Mouse (Mus musculus) hindbrain, embryonic 12.5 days (tissue): ENCODE data around the gene Prpf3. TPM values are rescaled to one million over a fixed set of nuclear protein-coding genes. Genes with fewer than 3 reads are reported as not detected.
A peak's percentile ranks its signal among the peaks of the same experiment; 100 is the strongest.
"Not testable (repeated sequence)": the region's sequence is repeated elsewhere in the genome, so short reads cannot be mapped to it uniquely, and the experiment has no call there.

Experiments
- ATAC-seq: fragments of 200-750 bp; cut with Nextera tagmentation; 2 replicates; pipeline ENCODE4 v1.8.0; 2017; ENCODE audit warnings: moderate TSS enrichment; ENCODE audit not compliant: low FRiP score
- H3K27ac ChIP-seq: fragments of 300-500 bp; sonication (generic); 2 replicates; pipeline ENCODE4 v1.5.1; 2016; ENCODE audit warnings: mild to moderate bottlenecking
- H3K27me3 ChIP-seq: fragments of 300-500 bp; sonication (generic); 2 replicates; pipeline ENCODE4 v1.6.1; 2016; ENCODE audit warnings: mild to moderate bottlenecking
- H3K36me3 ChIP-seq: fragments of 300-500 bp; sonication (generic); 2 replicates; pipeline ENCODE4 v1.6.1; 2016; ENCODE audit warnings: mild to moderate bottlenecking
- H3K4me1 ChIP-seq: fragments of 300-500 bp; sonication (generic); 2 replicates; pipeline ENCODE4 v1.6.1; 2016
- H3K4me2 ChIP-seq: fragments of 300-500 bp; sonication (generic); replicated peaks from 2 replicates; pipeline ENCODE4 v1.6.1; 2016; ENCODE audit warnings: mild to moderate bottlenecking
- H3K4me3 ChIP-seq: fragments of 300-500 bp; sonication (generic); 2 replicates; pipeline ENCODE4 v1.5.1; 2016; ENCODE audit warnings: mild to moderate bottlenecking
- H3K9ac ChIP-seq: fragments of 300-500 bp; sonication (generic); 2 replicates; pipeline ENCODE4 v1.6.1; 2016; ENCODE audit warnings: mild to moderate bottlenecking, moderate library complexity
- H3K9me3 ChIP-seq: fragments of 300-500 bp; sonication (generic); replicated peaks from 2 replicates; pipeline ENCODE4 v1.6.1; 2016; ENCODE audit warnings: mild to moderate bottlenecking
- WGBS: fragments of 180-500 bp; shearing (Covaris S2); methylation state at CpG from one replicate; pipeline ENCODE4 v1.1.7; 2016; 5-methylcytosine and 5-hydroxymethylcytosine counted together
- polyA plus RNA-seq: library from polyadenylated mRNA; unstranded; fragments of >200 nt; fragmentation: Nextera tagmentation; extraction: Ambion mirVana; gene quantifications from 2 replicates; pipeline ENCODE4 v1.2.1, GENCODE M21; 2016

Prpf3 gene
- 52.5 and 56.9 TPM in 2 replicates for polyA plus RNA-seq

DNA sequence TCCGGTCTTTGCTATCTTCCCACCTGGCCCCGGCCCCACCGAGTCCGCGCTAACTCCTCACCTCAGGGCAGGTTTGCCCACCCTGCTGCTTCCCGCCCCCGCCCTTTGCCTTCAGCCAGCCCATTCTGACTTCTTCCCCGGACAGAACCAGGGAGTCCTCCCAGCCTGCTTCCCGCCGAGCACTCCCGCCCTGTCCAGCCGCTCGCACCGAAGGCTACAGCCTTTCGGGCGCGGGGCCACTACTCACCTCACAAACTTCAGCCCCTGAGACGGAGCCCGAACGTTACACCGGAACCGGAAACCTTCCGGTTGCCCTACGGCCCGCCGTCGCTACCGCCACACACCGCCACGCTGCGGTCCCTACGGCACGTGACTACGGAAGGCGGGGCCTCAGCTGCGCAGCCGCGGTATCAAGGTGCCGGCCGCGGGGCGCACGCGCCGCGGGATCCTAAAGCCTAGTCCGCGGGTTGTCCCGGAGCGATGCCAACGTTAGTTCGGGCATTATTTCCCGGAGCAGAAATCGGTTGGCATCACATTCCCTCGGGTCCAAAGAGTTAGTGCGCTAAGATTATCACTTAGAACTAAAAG is at the start of gene Prpf3:
TSS of gene Prpf3 (minus strand) at position 384 of the 588 bp plus-strand sequence.
- H3K4me1 ChIP-seq: peaks cover 9% of the 10 kb centered on the region
- H3K4me3 ChIP-seq: peak within 1 kb of the TSS; percentile 87
- H3K27me3 ChIP-seq: no peaks in the 10 kb centered on the region
- peak within 1 kb of the TSS; percentile 81 for H3K4me2 ChIP-seq
- peaks cover 25% of the 10 kb centered on the region for H3K36me3 ChIP-seq
- H3K9ac ChIP-seq: peak within 1 kb of the TSS; percentile 90
- peak within 1 kb of the TSS; percentile 78 for H3K27ac ChIP-seq
- ATAC-seq: peak; percentile 98
- WGBS: under 1% methylated on average over 56 of the region's 56 CpGs
- no peaks in the 10 kb centered on the region for H3K9me3 ChIP-seq

- ATAC-seq: peak; percentile 55
- Histone ChIP-seq H3K27me3 (peaks cover 12% of the 10 kb centered on the region), H3K4me1 (peaks cover 35% of the 10 kb centered on the region), H3K9me3 (no peaks in the 10 kb centered on the region), H3K9ac (peak within 1 kb of the TSS; percentile 54), H3K4me3 (peak within 1 kb of the TSS; percentile 25), H3K27ac (0 out of 2 replicates have a peak within 1 kb of the TSS, but pooled peaks have one; percentile 23), H3K36me3 (no peaks in the 10 kb centered on the region), H3K4me2 (peak within 1 kb of the TSS; percentile 58)
- WGBS: 0% methylated on average over 15 of the region's 15 CpGs
Observed at GRCm38 (mm10) chr3:95904568-95904967, 48.9 kb upstream of the Prpf3 start, which contains the start of gene Car14. Gene Car14 (minus strand): TSS chr3:95904691.

DNA sequence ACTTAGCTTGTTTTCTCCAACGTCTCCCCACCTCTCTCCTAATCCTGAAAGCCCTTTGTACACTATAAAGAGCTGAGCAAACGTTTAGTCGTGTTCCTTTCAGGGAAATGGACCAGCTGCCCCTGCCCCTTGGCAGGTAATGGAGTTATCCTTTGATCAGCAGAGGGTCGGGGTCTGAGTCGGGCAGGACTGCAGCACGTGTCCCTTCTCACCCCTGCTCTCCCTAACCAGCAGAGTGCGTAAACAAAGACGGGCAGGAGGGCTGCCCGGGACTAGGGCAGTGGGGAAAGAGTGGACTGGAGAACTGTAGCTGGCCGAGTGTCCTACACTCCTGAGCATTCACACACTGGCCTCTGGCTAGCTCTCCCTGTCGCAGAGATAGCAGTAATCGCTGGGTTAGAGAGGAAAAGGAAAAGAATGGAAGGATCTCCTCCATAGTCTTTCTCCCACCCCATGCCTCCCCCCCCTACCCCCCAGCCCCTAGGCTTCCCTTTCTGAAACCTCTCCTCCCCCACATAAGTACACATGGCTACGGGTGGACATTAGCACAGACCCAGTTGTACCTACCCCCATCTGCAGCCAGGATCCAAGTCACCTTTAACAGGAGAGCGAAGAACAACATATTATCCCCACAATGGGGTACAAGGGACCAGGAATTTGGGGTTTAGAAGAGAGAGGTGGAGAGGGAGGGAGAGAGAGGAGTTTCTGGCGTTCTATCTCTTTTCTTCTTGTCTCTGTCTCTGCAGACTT is 48.2 kb upstream of the Prpf3 start:
- H3K9ac ChIP-seq: peak overlapping the region; percentile 54
- H3K4me2 ChIP-seq: peak overlapping the region; percentile 58
- ATAC-seq: no peak
- H3K36me3 ChIP-seq: no peaks in the 10 kb centered on the region
- H3K4me3 ChIP-seq: peak overlapping the region; percentile 25
- 2% methylated on average over 15 of the region's 15 CpGs for WGBS
- H3K9me3 ChIP-seq: no peaks in the 10 kb centered on the region
- peaks cover 12% of the 10 kb centered on the region for H3K27me3 ChIP-seq
- H3K4me1 ChIP-seq: peaks cover 35% of the 10 kb centered on the region
- no peak overlapping the region for H3K27ac ChIP-seq

DNA sequence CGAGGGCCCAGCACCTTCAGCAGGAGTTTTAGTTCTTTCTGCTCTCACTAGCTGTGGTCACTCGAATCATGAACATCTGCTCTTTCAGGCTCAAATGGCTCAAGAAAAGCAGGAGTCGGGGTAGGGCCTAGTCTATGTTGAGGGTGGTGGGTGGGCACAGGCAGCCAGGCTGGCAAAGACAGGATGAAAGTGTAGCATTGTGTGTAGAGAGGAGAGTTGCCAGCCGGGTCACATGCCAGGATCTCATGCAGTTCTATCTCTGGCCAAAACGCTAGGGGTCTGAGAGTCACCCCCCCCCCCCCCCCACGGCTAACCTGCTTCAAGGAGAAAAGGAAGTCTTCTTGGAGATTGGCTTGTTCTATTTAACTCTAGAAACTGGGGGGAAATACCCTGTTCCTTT is 47.0 kb upstream of the Prpf3 start:
- Histone ChIP-seq H3K9ac (0 out of 2 replicates have a peak overlapping the region, but pooled peaks have one; percentile 13), H3K4me1 (peaks cover 35% of the 10 kb centered on the region), H3K27ac (no peak overlapping the region), H3K27me3 (peaks cover 9% of the 10 kb centered on the region), H3K4me3 (no peak overlapping the region), H3K9me3 (no peaks in the 10 kb centered on the region), H3K4me2 (0 out of 2 replicates have a peak overlapping the region, but pooled peaks have one; percentile 13), H3K36me3 (peaks cover 6% of the 10 kb centered on the region; the same call in 1 of the 2 replicates)
- WGBS: 31% methylated on average over 6 of the region's 6 CpGs
- ATAC-seq: no peak

GRCm38 (mm10) chr3:95902373-95902625 is 46.6 kb upstream of the Prpf3 start:
- Histone ChIP-seq H3K27ac (no peak overlapping the region), H3K9ac (peak overlapping the region; percentile 23; the same call in 1 of the 2 replicates), H3K4me1 (peaks cover 35% of the 10 kb centered on the region), H3K27me3 (peaks cover 6% of the 10 kb centered on the region), H3K4me2 (0 out of 2 replicates have a peak overlapping the region, but pooled peaks have one; percentile 13), H3K36me3 (peaks cover 6% of the 10 kb centered on the region; the same call in 1 of the 2 replicates), H3K9me3 (no peaks in the 10 kb centered on the region), H3K4me3 (no peak overlapping the region)
- ATAC-seq: no peak

DNA sequence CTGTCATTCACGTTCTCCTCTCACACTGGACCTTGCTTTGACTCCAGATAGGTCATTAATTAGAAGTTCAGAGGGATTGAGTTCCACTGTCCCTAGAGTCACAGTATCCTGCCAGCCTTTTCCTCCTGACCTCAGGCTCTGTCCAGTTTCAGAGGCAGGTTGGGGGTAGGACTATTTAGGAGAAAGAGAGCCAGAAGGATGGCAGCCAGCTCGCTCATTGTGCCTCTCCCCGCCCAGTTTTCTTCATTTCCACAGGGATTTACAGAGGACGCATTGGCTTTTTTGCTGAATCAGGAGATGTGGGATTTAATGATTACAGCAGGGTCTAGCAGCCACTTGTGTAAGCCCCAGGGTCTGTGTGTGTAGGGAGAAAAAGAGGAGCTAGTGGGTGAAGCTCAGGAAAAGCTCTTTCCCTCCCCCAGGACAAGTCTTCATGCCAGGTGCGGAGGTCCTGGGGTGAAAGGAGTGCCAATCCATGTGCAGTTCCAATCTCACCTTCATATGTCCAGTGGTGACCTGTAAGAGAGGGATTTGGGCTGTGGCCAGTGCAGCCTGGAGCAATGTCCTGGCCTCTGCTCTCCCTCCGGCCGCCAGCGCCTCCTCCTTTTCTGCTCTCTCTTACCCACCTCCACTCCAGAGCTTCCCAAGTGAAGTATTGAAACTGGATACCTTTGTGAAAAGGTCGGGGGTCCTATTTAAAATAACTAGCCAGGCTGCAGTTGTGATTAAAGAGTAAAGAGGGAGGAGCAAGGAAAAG is 46.1 kb upstream of the Prpf3 start:
- Histone ChIP-seq H3K4me2 (no peak overlapping the region), H3K4me3 (no peak overlapping the region), H3K27me3 (peaks cover 5% of the 10 kb centered on the region; the same call in 1 of the 2 replicates), H3K36me3 (peaks cover 6% of the 10 kb centered on the region; the same call in 1 of the 2 replicates), H3K4me1 (peaks cover 34% of the 10 kb centered on the region), H3K9ac (peak overlapping the region; percentile 23; the same call in 1 of the 2 replicates), H3K27ac (no peak overlapping the region), H3K9me3 (no peaks in the 10 kb centered on the region)
- 73% methylated on average over 9 of the region's 9 CpGs for WGBS
- no peak for ATAC-seq

DNA sequence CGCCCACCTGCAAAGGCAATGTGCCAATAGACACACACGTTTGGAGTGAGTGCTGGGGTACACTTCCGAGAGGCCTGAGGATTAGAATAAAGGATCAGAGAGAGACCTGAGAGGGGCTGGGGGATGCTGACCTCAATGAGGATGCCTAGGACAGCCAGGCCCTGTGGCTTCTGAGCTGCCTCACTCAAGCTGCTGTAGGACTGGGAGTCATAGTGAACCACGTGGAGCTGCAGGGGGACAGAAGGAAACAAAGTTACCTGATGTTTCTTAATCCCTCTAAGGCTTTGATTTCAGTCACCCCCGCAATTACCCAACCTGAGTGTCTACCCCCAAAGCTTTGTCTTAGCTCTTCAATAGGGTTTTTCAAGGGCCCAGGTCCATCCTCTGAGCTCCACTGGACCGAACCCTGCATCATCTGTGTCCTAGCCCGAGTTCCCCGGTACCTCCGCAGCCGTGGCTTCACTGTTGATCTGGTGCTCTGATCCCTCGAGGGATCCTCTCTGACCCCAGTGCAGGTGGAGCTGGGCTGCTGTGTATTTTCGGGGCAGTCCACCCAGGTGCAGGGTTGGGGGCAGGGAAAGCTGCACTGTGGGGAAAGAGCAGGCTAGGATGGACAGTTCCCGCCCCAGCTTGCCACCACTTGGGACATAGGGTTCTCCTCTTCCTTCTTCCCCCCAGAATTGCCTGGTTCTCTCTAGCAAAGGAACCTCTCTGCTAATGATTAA is 44.3 kb upstream of the Prpf3 start:
- Histone ChIP-seq H3K36me3 (peaks cover 6% of the 10 kb centered on the region), H3K4me3 (no peak overlapping the region), H3K27me3 (peaks cover 5% of the 10 kb centered on the region; the same call in 1 of the 2 replicates), H3K4me2 (no peak overlapping the region), H3K27ac (no peak overlapping the region), H3K9me3 (no peaks in the 10 kb centered on the region), H3K4me1 (peaks cover 27% of the 10 kb centered on the region), H3K9ac (no peak overlapping the region)
- WGBS: 78% methylated on average over 13 of the region's 13 CpGs
- no peak for ATAC-seq

DNA sequence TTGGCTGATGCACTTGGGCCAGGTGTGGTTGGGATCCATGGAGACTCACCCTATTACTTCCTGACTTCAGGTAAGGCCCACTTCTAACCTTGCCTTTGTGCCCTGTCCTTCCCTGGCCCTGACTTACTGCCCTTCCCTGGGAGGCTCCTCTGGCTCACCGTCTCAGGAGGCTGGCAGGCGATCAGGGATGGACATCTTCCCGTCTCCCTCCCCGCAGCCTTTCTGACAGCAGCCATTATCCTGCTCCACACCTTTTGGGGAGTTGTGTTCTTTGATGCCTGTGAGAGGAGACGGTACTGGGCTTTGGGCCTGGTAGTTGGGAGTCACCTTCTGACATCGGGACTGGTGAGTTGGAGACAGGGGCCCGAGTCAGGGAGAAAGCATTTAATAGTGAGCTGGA is 39.8 kb upstream of the Prpf3 start:
- H3K27ac ChIP-seq, H3K9me3 ChIP-seq, H3K36me3 ChIP-seq, H3K9ac ChIP-seq, H3K27me3 ChIP-seq, H3K4me3 ChIP-seq, ATAC-seq: not testable (repeated sequence)
- 82% methylated on average over 7 of the region's 7 CpGs for WGBS
- Histone ChIP-seq H3K4me2 (0 out of 2 replicates have a peak overlapping the region, but pooled peaks have one; percentile 17), H3K4me1 (peaks cover 28% of the 10 kb centered on the region)

DNA sequence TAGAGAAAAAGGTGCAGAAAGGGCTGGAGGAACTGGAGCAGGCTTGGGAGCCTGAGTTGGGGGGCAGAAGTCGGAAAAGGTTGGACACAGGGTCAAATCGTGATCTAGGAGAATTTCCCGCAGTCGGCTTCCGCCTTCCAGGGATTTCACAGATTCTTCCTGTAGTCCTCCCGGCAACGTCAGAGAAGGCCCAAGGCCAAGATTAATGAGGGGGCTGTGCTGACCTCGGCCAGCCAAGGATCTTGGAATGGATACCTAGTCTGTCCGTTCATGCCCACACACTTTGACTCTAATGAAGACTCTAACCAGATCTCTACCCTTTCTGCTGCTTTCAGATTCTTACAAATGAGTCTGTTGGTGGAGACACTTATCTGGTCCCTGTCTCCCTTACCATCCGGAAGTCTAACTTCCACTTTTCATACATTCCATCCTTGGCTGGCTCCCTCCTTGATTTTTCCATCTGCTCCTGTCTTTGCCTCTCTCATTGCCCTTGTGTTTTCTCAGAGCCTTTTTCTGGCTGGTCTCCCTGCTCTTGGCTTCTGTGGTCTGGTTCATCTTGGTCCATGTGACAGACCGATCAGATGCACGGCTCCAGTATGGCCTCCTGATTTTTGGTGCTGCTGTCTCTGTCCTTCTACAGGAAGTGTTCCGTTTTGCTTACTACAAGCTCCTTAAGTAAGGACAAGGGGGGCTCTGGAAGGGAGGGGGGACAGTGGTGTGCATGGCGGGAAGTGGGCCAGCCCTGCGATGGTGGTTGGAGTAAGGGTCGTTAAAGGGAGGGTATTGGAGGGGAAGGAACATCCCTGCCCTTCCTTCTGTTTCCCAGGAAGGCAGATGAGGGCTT is 38.9 kb upstream of the Prpf3 start:
- peak; percentile 3; the same call in 1 of the 2 replicates for ATAC-seq

GRCm38 (mm10) chr3:95893606-95894316 is 38.1 kb upstream of the Prpf3 start, which contains the start of gene Aph1a:
Gene Aph1a (plus strand): TSS chr3:95893969.
- ATAC-seq: peak; percentile 97
- Histone ChIP-seq H3K4me3 (peak within 1 kb of the TSS; percentile 70), H3K27ac (peak within 1 kb of the TSS; percentile 60), H3K9ac (peak within 1 kb of the TSS; percentile 80), H3K4me1 (peaks cover 28% of the 10 kb centered on the region), H3K4me2 (peak within 1 kb of the TSS; percentile 85)
- H3K27me3 ChIP-seq, H3K9me3 ChIP-seq, H3K36me3 ChIP-seq: not testable (repeated sequence)
- under 1% methylated on average over 29 of the region's 43 CpGs for WGBS

More for the DNA sequence above, 38.9 kb upstream of the Prpf3 start:
- Histone ChIP-seq H3K36me3 (peaks cover 6% of the 10 kb centered on the region), H3K4me1 (peaks cover 28% of the 10 kb centered on the region), H3K4me2 (peak overlapping the region; percentile 85), H3K9me3 (no peaks in the 10 kb centered on the region), H3K27ac (peak overlapping the region; percentile 60; the same call in 1 of the 2 replicates), H3K27me3 (peaks cover 5% of the 10 kb centered on the region; the same call in 1 of the 2 replicates), H3K9ac (peak overlapping the region; percentile 80), H3K4me3 (peak overlapping the region; percentile 70)
- WGBS: 17% methylated on average over 16 of the region's 16 CpGs
